In genomic region chr2:118730622-118730915, GRCm38 (mm10) we compare ENCODE assay signal across 10 mouse cellular contexts. TPM values are rescaled to one million over a fixed set of nuclear protein-coding genes. Genes with fewer than 3 reads are reported as not detected.
DNase-seq lines count a peak whose midpoint lies in the region; ATAC-seq and TF ChIP-seq lines count a peak whose summit lies in the region.
"Had no signal": no experiment of that assay in that cellular context is flagged by ENCODE, and none has a peak within 500 bp of the region (broad histone marks: within the 10 kb centered on the region; RNA-seq: fewer than 3 reads in every experiment).

No protein-coding gene starts in this region.

- peak; percentile 85 for TF ChIP-seq CTCF in liver, postnatal 0 days (IDR thresholded peaks at IDR 0.05; ENCODE audit: low read depth)

- peak; percentile 87 for DNase-seq in adrenal gland, postnatal 25 days
- DNase-seq in gastrocnemius, postnatal 10 days: peak; percentile 79
- DNase-seq in kidney, adult 9 months: peak; percentile 75
- peak; percentile 74 for DNase-seq in liver, postnatal 0 days
- DNase-seq in right cerebral cortex, adult 18-20 months: peak; percentile 80
- DNase-seq in urinary bladder, postnatal 4 days (ENCODE audit: low spot score in 2 of 2): peak; percentile 63 to 75

- no peak overlapping the region for H3K4me3 ChIP-seq in midbrain, embryonic 13.5 days (replicated peaks)
- no peak overlapping the region for H3K4me3 ChIP-seq in midbrain, embryonic 15.5 days
- no peak overlapping the region for H3K4me3 ChIP-seq in liver, postnatal 0 days (ENCODE audit: low read depth, low read length)
- H3K4me3 ChIP-seq: embryonic facial prominence, embryonic 12.5 days; neural tube, embryonic 13.5 days had no signal

- WGBS in midbrain, embryonic 13.5 days: 5% methylated on average over 3 of the region's 3 CpGs
- 5% methylated on average over 3 of the region's 3 CpGs for WGBS in midbrain, embryonic 15.5 days
- 4% methylated on average over 3 of the region's 3 CpGs for WGBS in liver, postnatal 0 days (ENCODE audit: insufficient replicate concordance)

- peaks cover 39% of the 10 kb centered on the region for H3K27me3 ChIP-seq in midbrain, embryonic 13.5 days
- 0 out of 2 replicates have a peak, but pooled peaks cover 5% of the 10 kb centered on the region for H3K27me3 ChIP-seq in midbrain, embryonic 15.5 days (replicated peaks)
- peaks cover 4% of the 10 kb centered on the region; the same call in 1 of the 2 replicates for H3K27me3 ChIP-seq in liver, postnatal 0 days (ENCODE audit: insufficient read depth, low read length)

- peaks cover 11% of the 10 kb centered on the region; the same call in 1 of the 2 replicates for H3K4me1 ChIP-seq in midbrain, embryonic 13.5 days (replicated peaks)
- H3K4me1 ChIP-seq in midbrain, embryonic 15.5 days: 0 out of 2 replicates have a peak, but pooled peaks cover 2% of the 10 kb centered on the region
- H3K4me1 ChIP-seq in liver, postnatal 0 days (ENCODE audit: insufficient read depth): peaks cover 34% of the 10 kb centered on the region

- no peak for TF ChIP-seq EP300 in liver, postnatal 0 days (IDR thresholded peaks at IDR 0.05; ENCODE audit: low read depth)

- no peaks in the 10 kb centered on the region for H3K36me3 ChIP-seq in midbrain, embryonic 13.5 days
- no peaks in the 10 kb centered on the region for H3K36me3 ChIP-seq in midbrain, embryonic 15.5 days (replicated peaks)
- no peaks in the 10 kb centered on the region for H3K36me3 ChIP-seq in liver, postnatal 0 days (replicated peaks; ENCODE audit: insufficient read depth, low read length)
- H3K36me3 ChIP-seq: embryonic facial prominence, embryonic 12.5 days; neural tube, embryonic 13.5 days had no signal

- H3K27ac ChIP-seq in midbrain, embryonic 13.5 days: no peak overlapping the region
- H3K27ac ChIP-seq in midbrain, embryonic 15.5 days: no peak overlapping the region
- H3K27ac ChIP-seq in liver, postnatal 0 days (ENCODE audit: low read depth): no peak overlapping the region
- H3K27ac ChIP-seq: embryonic facial prominence, embryonic 12.5 days; neural tube, embryonic 13.5 days had no signal

- H3K4me2 ChIP-seq in midbrain, embryonic 13.5 days (replicated peaks): no peak overlapping the region
- no peak overlapping the region for H3K4me2 ChIP-seq in midbrain, embryonic 15.5 days
- H3K4me2 ChIP-seq in liver, postnatal 0 days (ENCODE audit: low read depth, low read length): no peak overlapping the region
- H3K4me2 ChIP-seq: embryonic facial prominence, embryonic 12.5 days; neural tube, embryonic 13.5 days had no signal

- H3K9ac ChIP-seq in midbrain, embryonic 13.5 days (replicated peaks): no peak overlapping the region
- no peak overlapping the region for H3K9ac ChIP-seq in midbrain, embryonic 15.5 days
- H3K9ac ChIP-seq in liver, postnatal 0 days (replicated peaks): no peak overlapping the region
- H3K9ac ChIP-seq: embryonic facial prominence, embryonic 12.5 days; neural tube, embryonic 13.5 days had no signal

- H3K9me3 ChIP-seq in midbrain, embryonic 13.5 days: no peaks in the 10 kb centered on the region
- no peaks in the 10 kb centered on the region for H3K9me3 ChIP-seq in midbrain, embryonic 15.5 days
- H3K9me3 ChIP-seq in liver, postnatal 0 days (ENCODE audit: low read length): no peaks in the 10 kb centered on the region
- H3K9me3 ChIP-seq: embryonic facial prominence, embryonic 12.5 days; neural tube, embryonic 13.5 days had no signal

- ATAC-seq in midbrain, embryonic 13.5 days: 0 out of 2 replicates have a peak, but pooled peaks have one; percentile 20
- no peak for ATAC-seq in midbrain, embryonic 15.5 days (replicated peaks)
- ATAC-seq in liver, postnatal 0 days: no peak

RNA-seq across cellular contexts. Expression of gene Plcb2, which starts 2.3 kb away (rescaled TPM):
- polyA plus RNA-seq in midbrain, embryonic 13.5 days (2015; fragmentation: Nextera tagmentation; extraction: Ambion mirVana): 0.11 and 0.13 TPM in 2 replicates
- 0.43 and 0.71 TPM in 2 replicates for polyA plus RNA-seq in midbrain, embryonic 15.5 days (2015; fragmentation: Nextera tagmentation; extraction: Ambion mirVana)
- total RNA-seq in adrenal gland, postnatal 25 days (2021): 0.76 and 2.1 TPM in 2 replicates
- total RNA-seq in gastrocnemius, postnatal 10 days (2021): 1 to 10 TPM in 1 of 2 experiments, under 1 TPM in 1; 0.40 to 1.1 TPM
- 1.7 and 1.9 TPM in 2 replicates for polyA plus RNA-seq in liver, postnatal 0 days (2015; fragmentation: Nextera tagmentation; extraction: Ambion mirVana)

RNA-seq across cellular contexts. Expression of gene Inafm2, which starts 15.0 kb away (rescaled TPM):
- polyA plus RNA-seq in midbrain, embryonic 13.5 days (2015; fragmentation: Nextera tagmentation; extraction: Ambion mirVana): 24.6 and 25.8 TPM in 2 replicates
- 20.5 and 21.6 TPM in 2 replicates for polyA plus RNA-seq in midbrain, embryonic 15.5 days (2015; fragmentation: Nextera tagmentation; extraction: Ambion mirVana)
- total RNA-seq in adrenal gland, postnatal 25 days (2021): 33.9 and 37.3 TPM in 2 replicates
- 1 to 10 TPM; 6.0 to 8.6 TPM for total RNA-seq in gastrocnemius, postnatal 10 days (2021)
- 14.0 and 14.7 TPM in 2 replicates for polyA plus RNA-seq in liver, postnatal 0 days (2015; fragmentation: Nextera tagmentation; extraction: Ambion mirVana)

RNA-seq across cellular contexts. Expression of gene Ankrd63, which starts 26.8 kb away (rescaled TPM):
- 0.04 TPM in 1 of 2 replicates, not detected in the other for polyA plus RNA-seq in midbrain, embryonic 13.5 days (2015; fragmentation: Nextera tagmentation; extraction: Ambion mirVana)
- not detected in 2 replicates for polyA plus RNA-seq in midbrain, embryonic 15.5 days (2015; fragmentation: Nextera tagmentation; extraction: Ambion mirVana)
- 0.27 and 0.67 TPM in 2 replicates for total RNA-seq in adrenal gland, postnatal 25 days (2021)
- total RNA-seq in gastrocnemius, postnatal 10 days (2021): under 1 TPM in 1 of 2 experiments, not detected in 1; 0.09 TPM
- 0.02 TPM in 1 of 2 replicates, not detected in the other for polyA plus RNA-seq in liver, postnatal 0 days (2015; fragmentation: Nextera tagmentation; extraction: Ambion mirVana)
- polyA plus RNA-seq: embryonic facial prominence, embryonic 12.5 days; neural tube, embryonic 13.5 days had no signal

RNA-seq across cellular contexts. Expression of gene Ccdc9b, which starts 31.9 kb away (rescaled TPM):
- 1.7 and 2.1 TPM in 2 replicates for polyA plus RNA-seq in midbrain, embryonic 13.5 days (2015; fragmentation: Nextera tagmentation; extraction: Ambion mirVana)
- polyA plus RNA-seq in midbrain, embryonic 15.5 days (2015; fragmentation: Nextera tagmentation; extraction: Ambion mirVana): 1.3 and 2.1 TPM in 2 replicates
- 6.1 and 8.1 TPM in 2 replicates for total RNA-seq in adrenal gland, postnatal 25 days (2021)
- total RNA-seq in gastrocnemius, postnatal 10 days (2021): 1 to 10 TPM; 5.7 to 8.5 TPM
- 0.36 and 0.52 TPM in 2 replicates for polyA plus RNA-seq in liver, postnatal 0 days (2015; fragmentation: Nextera tagmentation; extraction: Ambion mirVana)

RNA-seq across cellular contexts. Expression of gene Phgr1, which starts 42.0 kb away (rescaled TPM):
- polyA plus RNA-seq in midbrain, embryonic 13.5 days (2015; fragmentation: Nextera tagmentation; extraction: Ambion mirVana): not detected in 2 replicates
- not detected in 2 replicates for polyA plus RNA-seq in midbrain, embryonic 15.5 days (2015; fragmentation: Nextera tagmentation; extraction: Ambion mirVana)
- not detected in 2 replicates for total RNA-seq in adrenal gland, postnatal 25 days (2021)
- not detected for total RNA-seq in gastrocnemius, postnatal 10 days (2021)
- polyA plus RNA-seq in liver, postnatal 0 days (2015; fragmentation: Nextera tagmentation; extraction: Ambion mirVana): not detected in 2 replicates
- polyA plus RNA-seq: embryonic facial prominence, embryonic 12.5 days; neural tube, embryonic 13.5 days had no signal
